Mouse (Mus musculus): ENCODE data around the gene Fpgs. TPM values are rescaled to one million over a fixed set of nuclear protein-coding genes. Genes with fewer than 3 reads are reported as not detected.

Gene Fpgs
- polyA plus RNA-seq, 1 experiment = 26.0 TPM

- Histone ChIP-seq H3K27me3 (ENCODE audit: control insufficient read depth, insufficient read depth, low read length) (no peaks in the 10 kb centered on the region), H3K4me3 (ENCODE audit: low read depth, low read length) (no peak overlapping the region), H3K27ac (ENCODE audit: insufficient read depth, low read depth, low read length) (0 out of 2 replicates have a peak overlapping the region, but pooled peaks have one; percentile 5), H3K4me1 (ENCODE audit: control insufficient read depth, insufficient read depth, insufficient read length, low read length) (peaks cover 6% of the 10 kb centered on the region), H3K36me3 (ENCODE audit: control insufficient read depth, insufficient read depth, low read length) (no peaks in the 10 kb centered on the region)
- 49% methylated on average over 11 of the region's 11 CpGs for WGBS
- TF ChIP-seq POLR2A (IDR thresholded peaks at IDR 0.05; ENCODE audit: low read depth, low read length) = no peak
- TF ChIP-seq CTCF (IDR thresholded peaks at IDR 0.05; ENCODE audit: extremely low read depth, insufficient read length, insufficient replicate concordance, low read depth, low read length) = no peak
Observed at GRCm38 (mm10) chr2:32637778-32638281, 66.1 kb downstream of the Fpgs start.

- WGBS = 92% methylated on average over 7 of the region's 7 CpGs
- H3K27ac ChIP-seq (ENCODE audit: insufficient read depth, low read depth, low read length) = peak overlapping the region; percentile 43
- H3K27me3 ChIP-seq (ENCODE audit: control insufficient read depth, insufficient read depth, low read length) = no peaks in the 10 kb centered on the region
- no peaks in the 10 kb centered on the region for H3K36me3 ChIP-seq (ENCODE audit: control insufficient read depth, insufficient read depth, low read length)
- peaks cover 6% of the 10 kb centered on the region for H3K4me1 ChIP-seq (ENCODE audit: control insufficient read depth, insufficient read depth, insufficient read length, low read length)
- TF ChIP-seq CTCF (IDR thresholded peaks at IDR 0.05; ENCODE audit: extremely low read depth, insufficient read length, insufficient replicate concordance, low read depth, low read length) (no peak), POLR2A (IDR thresholded peaks at IDR 0.05; ENCODE audit: low read depth, low read length) (no peak)
- H3K4me3 ChIP-seq (ENCODE audit: low read depth, low read length) = peak overlapping the region; percentile 30
Observed at GRCm38 (mm10) chr2:32636617-32637016, 67.3 kb downstream of the Fpgs start.

DNA sequence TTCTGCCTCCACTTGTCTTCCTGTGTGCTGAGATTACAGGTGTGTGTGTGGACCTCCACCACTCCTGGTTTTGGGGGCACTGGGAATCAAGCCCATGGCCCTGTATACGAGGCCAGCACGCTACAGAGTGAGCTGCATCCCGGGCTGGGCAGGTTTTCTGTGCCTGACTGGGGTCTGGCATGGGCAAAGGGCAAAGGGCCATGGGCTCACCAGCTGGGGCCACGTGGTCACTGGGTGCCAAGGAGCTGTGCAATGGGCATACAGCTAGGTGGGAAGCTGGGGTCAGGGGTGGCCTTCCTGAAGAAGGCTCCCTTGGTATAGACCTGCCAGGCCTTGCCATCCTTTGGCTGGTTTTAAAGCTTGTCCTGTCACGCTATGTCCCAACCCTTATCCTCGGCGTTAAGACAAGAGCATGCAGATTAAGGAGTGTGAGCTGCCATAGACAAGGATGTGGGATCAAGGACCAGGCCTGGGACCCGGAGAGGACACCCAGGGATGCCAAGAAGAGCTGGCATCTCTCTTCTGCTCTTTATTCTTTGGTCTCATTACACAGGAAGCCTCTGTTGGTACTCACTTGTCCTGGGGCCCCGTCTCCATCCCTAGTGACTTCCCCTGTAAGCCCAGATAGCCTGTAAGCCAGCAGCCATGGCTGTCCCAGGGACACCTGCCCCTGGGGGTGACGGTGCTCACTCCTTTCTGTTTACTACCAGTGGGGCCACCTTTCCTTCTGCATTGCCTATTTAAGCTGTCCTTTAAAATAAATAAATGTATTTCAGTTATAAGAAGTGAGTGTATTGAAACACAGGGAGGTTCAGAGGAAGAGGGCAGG is 69.5 kb downstream of the Fpgs start:
- H3K4me1 ChIP-seq (ENCODE audit: control insufficient read depth, insufficient read depth, insufficient read length, low read length) = peaks cover 6% of the 10 kb centered on the region
- no peak overlapping the region for H3K27ac ChIP-seq (ENCODE audit: insufficient read depth, low read depth, low read length)
- no peak overlapping the region for H3K4me3 ChIP-seq (ENCODE audit: low read depth, low read length)
- 84% methylated on average over 10 of the region's 10 CpGs for WGBS
- no peaks in the 10 kb centered on the region for H3K27me3 ChIP-seq (ENCODE audit: control insufficient read depth, insufficient read depth, low read length)
- TF ChIP-seq POLR2A (IDR thresholded peaks at IDR 0.05; ENCODE audit: low read depth, low read length) (no peak), CTCF (IDR thresholded peaks at IDR 0.05; ENCODE audit: extremely low read depth, insufficient read length, insufficient replicate concordance, low read depth, low read length) (no peak)
- no peaks in the 10 kb centered on the region for H3K36me3 ChIP-seq (ENCODE audit: control insufficient read depth, insufficient read depth, low read length)

DNA sequence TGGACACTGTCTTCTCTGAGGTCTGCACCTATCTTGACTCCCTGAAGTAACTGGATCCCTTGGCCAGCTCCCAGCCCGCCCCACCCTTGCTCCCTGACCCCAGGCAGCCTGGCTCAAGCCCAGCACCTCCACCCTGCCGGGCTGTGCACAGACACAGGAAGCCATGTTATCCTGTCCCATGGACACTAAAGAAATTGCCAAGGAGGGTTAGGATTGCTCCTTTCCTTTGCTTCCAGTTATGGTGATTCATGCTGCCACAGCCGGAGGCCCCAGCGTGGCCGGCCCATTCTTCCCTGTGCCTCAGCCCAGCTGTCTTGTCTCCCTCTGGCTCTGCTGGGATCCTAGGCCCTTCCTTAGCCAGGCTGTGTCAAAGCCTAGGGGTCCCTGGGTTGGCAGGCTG is 70.3 kb downstream of the Fpgs start:
- H3K27ac ChIP-seq (ENCODE audit: insufficient read depth, low read depth, low read length) = no peak overlapping the region
- TF ChIP-seq CTCF (IDR thresholded peaks at IDR 0.05; ENCODE audit: extremely low read depth, insufficient read length, insufficient replicate concordance, low read depth, low read length) (no peak), POLR2A (IDR thresholded peaks at IDR 0.05; ENCODE audit: low read depth, low read length) (no peak)
- H3K36me3 ChIP-seq (ENCODE audit: control insufficient read depth, insufficient read depth, low read length) = no peaks in the 10 kb centered on the region
- H3K4me3 ChIP-seq (ENCODE audit: low read depth, low read length) = no peak overlapping the region
- WGBS = 70% methylated on average over 5 of the region's 5 CpGs
- peaks cover 6% of the 10 kb centered on the region for H3K4me1 ChIP-seq (ENCODE audit: control insufficient read depth, insufficient read depth, insufficient read length, low read length)
- H3K27me3 ChIP-seq (ENCODE audit: control insufficient read depth, insufficient read depth, low read length) = no peaks in the 10 kb centered on the region

Other genes starting within 250 kb of the Fpgs start
- gene Fam102a, start 168.8 kb downstream of the Fpgs start, polyA plus RNA-seq (2012; rRNA removed) = 55.2 and 96.2 TPM in 2 replicates
- gene Dpm2, start 133.3 kb downstream of the Fpgs start, polyA plus RNA-seq (2012; rRNA removed) = 49.3 and 87.5 TPM in 2 replicates
- 0.15 and 0.25 TPM in 2 replicates for gene Pip5kl1, start 129.3 kb downstream of the Fpgs start, polyA plus RNA-seq (2012; rRNA removed)
- gene 9430097D07Rik, start 128.5 kb downstream of the Fpgs start, polyA plus RNA-seq (2012; rRNA removed) = not detected in 2 replicates
- 9.1 and 9.6 TPM in 2 replicates for gene St6galnac4, start 117.0 kb downstream of the Fpgs start, polyA plus RNA-seq (2012; rRNA removed)
- 12.5 and 18.2 TPM in 2 replicates for gene St6galnac6, start 104.4 kb downstream of the Fpgs start, polyA plus RNA-seq (2012; rRNA removed)
- 3.4 and 3.7 TPM in 2 replicates for gene Ak1, start 82.4 kb downstream of the Fpgs start, polyA plus RNA-seq (2012; rRNA removed)
- 36.8 and 54.4 TPM in 2 replicates for gene Eng, start 57.5 kb downstream of the Fpgs start, polyA plus RNA-seq (2012; rRNA removed)
- 41.9 and 89.9 TPM in 2 replicates for gene Cdk9, start 8.9 kb upstream of the Fpgs start, polyA plus RNA-seq (2012; rRNA removed)
- 10.9 and 25.3 TPM in 2 replicates for gene Sh2d3c, start 16.9 kb upstream of the Fpgs start, polyA plus RNA-seq (2012; rRNA removed)
- not detected in 2 replicates for gene 6330409D20Rik, start 36.9 kb upstream of the Fpgs start, polyA plus RNA-seq (2012; rRNA removed)
- gene Tor2a, start 53.1 kb upstream of the Fpgs start, polyA plus RNA-seq (2012; rRNA removed) = 86.2 and 133 TPM in 2 replicates
- gene Ttc16, start 71.5 kb upstream of the Fpgs start, polyA plus RNA-seq (2012; rRNA removed) = 1.0 and 2.3 TPM in 2 replicates
- gene Ptrh1, start 71.6 kb upstream of the Fpgs start, polyA plus RNA-seq (2012; rRNA removed) = 28.4 and 65.8 TPM in 2 replicates
- gene Cfap157, start 80.3 kb upstream of the Fpgs start, polyA plus RNA-seq (2012; rRNA removed) = 0.06 TPM in 1 of 2 replicates, not detected in the other
- 3.6 and 7.0 TPM in 2 replicates for gene Stxbp1, start 143.1 kb upstream of the Fpgs start, polyA plus RNA-seq (2012; rRNA removed)
- gene Fam129b, start 172.0 kb upstream of the Fpgs start, polyA plus RNA-seq (2012; rRNA removed) = 19.4 and 27.2 TPM in 2 replicates

All from small intestine, adult 2 months (tissue).